Mouse (Mus musculus) ovary, adult 2 months (tissue): ENCODE data around the gene Prss38. TPM values are rescaled to one million over a fixed set of nuclear protein-coding genes. Genes with fewer than 3 reads are reported as not detected.

Experiments
- polyA plus RNA-seq: library from polyadenylated mRNA; depleted of rRNA; stranded (reverse); fragments of >200 nt; gene quantifications from 2 replicates; pipeline ENCODE4 v1.2.3, GENCODE M21; 2012; rRNA removed

Prss38 gene
- not detected in 2 replicates for polyA plus RNA-seq

DNA sequence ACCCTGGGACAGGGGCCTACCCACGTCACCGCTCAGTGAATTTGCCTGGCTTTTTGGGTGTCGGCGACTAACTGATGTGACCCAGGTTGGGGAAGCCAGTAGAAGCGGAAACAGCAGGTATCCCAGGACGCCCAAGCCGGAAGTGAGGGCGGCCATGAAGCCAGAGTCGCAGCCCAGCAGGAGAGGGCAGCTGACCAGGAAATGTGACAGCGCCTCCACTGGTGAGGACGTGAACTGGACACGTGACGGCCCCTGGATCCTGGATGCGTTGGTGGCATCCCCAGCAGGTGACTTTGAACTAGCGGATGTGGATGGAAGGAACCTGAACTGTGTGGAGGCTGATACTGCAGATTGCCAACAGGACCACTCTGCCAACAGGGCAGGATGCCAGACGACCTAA is at the start of gene Prss38:
Gene Prss38 (minus strand): TSS at position 183 of the 400 bp plus-strand sequence.

Other genes with a start within 250 kb of the Prss38 start
- 0.94 and 1.0 TPM in 2 replicates for gene Obscn, start 239.3 kb downstream of the Prss38 start, polyA plus RNA-seq
- gene Iba57, start 211.9 kb downstream of the Prss38 start, polyA plus RNA-seq = 9.6 and 11.7 TPM in 2 replicates
- gene Gjc2, start 192.4 kb downstream of the Prss38 start, polyA plus RNA-seq = 10.5 and 15.1 TPM in 2 replicates
- 225 and 229 TPM in 2 replicates for gene Guk1, start 183.4 kb downstream of the Prss38 start, polyA plus RNA-seq
- gene Mrpl55, start 173.2 kb downstream of the Prss38 start, polyA plus RNA-seq = 46.3 and 59.7 TPM in 2 replicates
- 28.7 and 30.8 TPM in 2 replicates for gene 2310033P09Rik, start 167.3 kb downstream of the Prss38 start, polyA plus RNA-seq
- 678 and 802 TPM in 2 replicates for gene Arf1, start 147.4 kb downstream of the Prss38 start, polyA plus RNA-seq
- not detected in 2 replicates for gene Wnt3a, start 84.9 kb downstream of the Prss38 start, polyA plus RNA-seq
- gene Wnt9a, start 68.7 kb downstream of the Prss38 start, polyA plus RNA-seq = 10.2 and 12.6 TPM in 2 replicates
- 6.4 and 7.4 TPM in 2 replicates for gene Jmjd4, start 74.4 kb upstream of the Prss38 start, polyA plus RNA-seq
- 59.5 and 71.7 TPM in 2 replicates for gene Snap47, start 75.5 kb upstream of the Prss38 start, polyA plus RNA-seq
- 0.25 and 0.30 TPM in 2 replicates for gene Zfp867, start 96.8 kb upstream of the Prss38 start, polyA plus RNA-seq
- gene Zkscan17, start 151.1 kb upstream of the Prss38 start, polyA plus RNA-seq = 19.8 and 21.0 TPM in 2 replicates
- 0.70 and 0.78 TPM in 2 replicates for gene Nlrp3, start 165.9 kb upstream of the Prss38 start, polyA plus RNA-seq
- gene Olfr222, start 200.6 kb upstream of the Prss38 start, polyA plus RNA-seq = not detected in 2 replicates
- gene Olfr223, start 217.6 kb upstream of the Prss38 start, polyA plus RNA-seq = not detected in 2 replicates